Mouse (Mus musculus): ENCODE data around the gene Pou3f1. TPM values are rescaled to one million over a fixed set of nuclear protein-coding genes. Genes with fewer than 3 reads are reported as not detected.

Gene Pou3f1
- total RNA-seq (2021) = 10 to 100 TPM; 48.6 to 55.5 TPM
- long read RNA-seq, transcript Pou3f1-201 (1 exons, 3,849 nt) = major isoform, 217 of 217 reads
- long read RNA-seq, partial matches to known transcripts = 0 of 217 reads
- long read RNA-seq, other reads (novel, unspliced or antisense) = 0 of 217 reads

DNA sequence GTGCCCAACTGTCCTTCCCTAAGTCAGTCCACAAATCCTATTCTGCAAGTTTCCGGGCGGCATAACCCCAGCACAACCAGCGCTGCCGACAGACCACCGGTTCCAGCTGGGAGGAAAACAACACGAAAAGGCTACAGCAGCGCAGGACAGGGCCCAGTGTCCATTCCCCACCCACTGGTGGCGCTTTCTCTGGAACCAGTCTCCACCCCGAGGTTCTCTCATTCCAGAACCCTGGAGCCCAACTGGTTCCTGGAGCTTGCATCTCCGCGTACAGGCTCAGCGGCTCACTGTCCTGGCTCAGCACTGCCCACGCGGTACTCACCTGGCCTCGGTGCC is at the start of gene Pou3f1:
Pou3f1 (plus strand) TSS at position 290 of the 336 bp plus-strand sequence.
- no peak for DNase-seq (ENCODE audit: low spot score in 2 of 2)

DNA sequence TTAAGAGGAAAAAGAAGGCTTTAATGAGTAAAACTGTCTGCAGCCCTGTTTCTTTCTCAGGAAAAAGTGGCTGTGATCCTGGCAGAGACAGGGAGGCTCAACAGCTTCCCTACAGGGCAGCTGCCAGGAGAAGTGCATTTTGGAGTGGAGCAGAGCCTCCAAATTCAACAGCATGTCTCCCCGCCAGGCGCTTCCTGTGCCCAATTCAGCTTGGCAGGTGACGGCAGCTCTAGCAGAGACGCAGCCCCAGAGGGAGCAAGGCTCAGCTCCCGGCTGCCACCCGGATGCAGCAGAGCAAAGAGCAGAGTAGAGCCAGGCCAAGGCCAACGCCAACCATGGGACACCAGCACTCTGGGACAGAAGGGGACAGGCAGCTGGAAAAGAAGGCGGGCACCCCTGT is 49.4 kb upstream of the Pou3f1 start:
- DNase-seq (ENCODE audit: low spot score in 2 of 2) = peak; percentile 60 to 73

DNA sequence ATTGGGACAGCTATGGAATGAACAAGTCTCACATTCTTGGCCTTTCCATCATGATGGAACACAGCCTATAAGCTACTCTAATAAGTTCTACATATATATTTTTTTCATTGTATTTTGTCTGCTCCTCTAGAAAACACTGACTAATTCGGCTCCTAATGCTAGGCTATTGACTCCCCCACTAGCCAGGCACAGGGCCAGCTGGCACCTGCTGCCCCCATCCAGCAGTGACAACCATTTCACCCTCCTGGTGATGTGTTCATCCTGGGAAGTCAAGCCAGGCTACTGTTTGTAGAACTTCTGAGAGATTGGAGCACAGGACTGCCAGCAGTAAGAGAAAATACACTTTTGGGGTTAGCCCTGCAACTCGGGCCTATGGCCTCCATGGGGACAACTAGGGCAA is 46.5 kb upstream of the Pou3f1 start:
- DNase-seq (ENCODE audit: low spot score in 2 of 2) = no peak

DNA sequence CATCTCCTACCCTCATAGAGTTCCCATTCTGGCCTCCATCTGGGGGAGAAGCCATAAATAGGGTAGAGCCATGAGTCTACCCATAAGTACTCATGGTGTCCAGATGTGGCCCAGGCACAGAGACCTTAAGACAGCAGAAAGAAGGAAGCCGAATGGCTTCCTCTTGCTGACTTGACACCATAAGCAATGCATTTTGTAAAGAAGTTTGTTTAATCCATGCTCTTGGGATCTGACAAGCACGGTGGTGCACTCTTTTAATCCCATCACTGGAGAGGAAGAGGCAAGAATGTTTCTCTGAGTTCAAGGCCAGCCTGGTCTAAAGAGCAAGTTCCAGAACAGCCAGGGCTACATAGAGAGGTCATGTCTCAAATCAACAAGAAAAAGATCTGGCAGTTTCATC is 45.9 kb upstream of the Pou3f1 start, which contains the start of gene 3100002H09Rik:
3100002H09Rik (minus strand) TSS at position 101 of the 400 bp plus-strand sequence.
- no peak for DNase-seq (ENCODE audit: low spot score in 2 of 2)

DNA sequence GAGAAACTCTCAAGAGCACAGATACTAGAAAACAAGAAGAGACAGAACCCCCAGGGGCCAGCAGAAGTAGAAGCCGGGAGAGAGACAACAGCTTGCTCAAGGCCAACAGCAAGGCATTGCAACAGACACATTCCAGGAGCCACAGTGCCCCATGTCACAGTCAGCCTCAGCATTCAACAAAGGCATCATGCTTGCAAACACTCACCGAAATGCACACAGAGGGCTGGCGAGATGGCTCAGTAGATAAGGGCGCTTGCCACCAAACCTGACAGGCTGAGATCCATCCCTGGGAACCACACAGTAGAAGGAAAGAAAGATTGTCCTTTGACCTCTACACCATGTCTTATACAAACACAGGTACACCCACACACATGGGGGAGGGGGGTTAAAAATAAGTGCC is 44.8 kb upstream of the Pou3f1 start:
- DNase-seq (ENCODE audit: low spot score in 2 of 2) = no peak

DNA sequence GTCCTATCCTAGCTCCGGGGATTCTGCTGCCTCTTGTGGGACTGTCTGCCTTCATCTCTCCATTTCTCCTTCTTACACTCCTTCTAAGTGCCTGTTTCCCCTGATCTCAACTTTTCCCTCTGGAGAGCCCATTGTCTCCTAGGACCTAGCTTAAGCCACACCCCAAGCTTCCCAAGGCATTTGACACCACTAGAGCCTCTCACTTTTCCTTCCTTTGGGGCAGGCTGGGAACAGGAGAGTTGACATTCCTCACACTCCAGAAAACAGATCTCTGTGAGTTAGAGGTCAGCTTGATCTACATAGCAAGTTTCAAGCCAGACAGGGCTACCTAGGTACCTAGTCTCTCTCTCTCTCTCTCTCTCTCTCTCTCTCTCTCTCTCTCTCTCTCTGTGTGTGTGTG is 42.4 kb upstream of the Pou3f1 start:
- DNase-seq (ENCODE audit: low spot score in 2 of 2) = no peak

DNA sequence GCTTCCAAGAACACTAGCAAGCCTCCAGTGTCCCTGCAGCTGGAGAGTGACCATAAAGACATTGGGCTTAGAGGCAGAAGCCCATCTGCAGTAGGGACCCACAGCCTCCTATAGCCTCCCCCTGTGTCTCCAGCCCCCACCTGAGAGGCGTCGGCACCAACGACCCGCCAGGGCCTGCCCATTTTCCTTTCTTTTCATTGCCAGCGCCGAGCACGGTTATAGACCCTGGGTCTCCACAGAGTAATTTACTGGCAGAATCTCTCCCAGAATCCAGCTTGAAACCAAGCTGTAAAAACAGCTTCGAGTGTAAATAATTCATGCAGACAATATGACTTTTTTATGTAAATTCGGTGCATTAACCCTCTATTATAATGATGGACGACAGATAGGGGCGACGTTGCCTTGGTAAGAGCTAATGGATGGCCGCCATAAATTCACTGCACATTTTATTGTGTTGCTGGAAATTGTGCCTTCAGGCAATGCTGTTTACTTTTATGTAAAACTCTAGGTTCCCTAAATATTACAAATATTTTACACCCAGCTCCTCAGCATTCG is 41.1 kb upstream of the Pou3f1 start:
- DNase-seq (ENCODE audit: low spot score in 2 of 2) = no peak

DNA sequence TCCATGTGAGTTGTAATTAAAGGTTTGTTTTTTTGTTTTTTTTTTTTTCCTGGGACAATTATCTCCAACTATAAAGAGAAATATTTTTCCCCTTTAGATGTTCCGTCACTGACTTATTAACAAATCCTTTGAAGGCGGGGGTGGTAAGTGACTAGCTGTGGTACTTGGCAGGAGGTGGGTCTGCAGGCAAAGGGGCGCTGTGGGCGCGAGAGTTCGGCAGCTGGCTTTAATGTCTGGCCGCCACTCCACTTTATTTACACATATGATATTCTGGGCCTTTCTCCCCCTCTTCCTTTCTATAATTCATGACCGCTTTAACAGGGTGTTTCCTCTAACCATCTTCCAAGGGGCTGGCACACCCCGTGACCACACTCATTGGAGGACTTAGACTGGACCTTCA is 40.6 kb upstream of the Pou3f1 start:
- DNase-seq (ENCODE audit: low spot score in 2 of 2) = no peak

DNA sequence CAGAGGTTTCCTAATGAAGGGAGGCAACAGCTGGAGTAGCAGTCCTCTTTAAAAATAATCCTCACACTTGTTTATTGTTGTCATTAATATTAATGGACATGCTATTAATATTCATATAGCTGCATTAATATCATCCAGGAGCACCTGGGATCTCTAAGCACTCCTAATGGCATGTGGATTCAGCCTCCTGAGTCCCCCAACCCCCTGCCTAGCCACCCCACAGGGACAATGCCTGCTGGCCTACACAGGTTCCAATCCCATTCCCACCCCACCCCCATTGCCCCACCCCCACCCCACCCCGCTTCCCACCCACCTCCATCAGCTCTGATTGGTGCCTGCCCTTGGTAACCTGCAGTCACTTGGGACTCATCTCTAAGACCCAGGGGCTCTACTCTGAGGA is 40.0 kb upstream of the Pou3f1 start:
- no peak for DNase-seq (ENCODE audit: low spot score in 2 of 2)

DNA sequence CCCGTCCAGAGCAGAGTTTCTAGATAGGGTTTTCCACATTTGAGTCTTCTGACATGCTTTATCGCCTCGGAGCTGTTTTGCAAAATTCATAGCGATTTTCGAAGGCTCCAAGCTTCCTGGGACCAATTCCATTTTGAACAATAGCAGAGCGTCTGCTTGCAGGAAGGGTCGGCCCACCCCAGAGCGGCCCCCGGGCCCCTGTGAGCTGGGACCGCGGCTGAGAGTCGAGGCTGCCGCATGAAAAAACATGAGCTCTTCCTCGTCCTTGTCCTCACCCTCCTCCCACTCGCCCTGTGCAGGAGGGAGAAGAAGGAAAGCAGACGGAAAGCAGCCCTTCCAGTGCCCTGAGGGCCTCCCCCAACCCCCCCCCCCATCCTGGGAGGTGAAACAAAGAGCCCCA is 38.0 kb upstream of the Pou3f1 start:
- no peak for DNase-seq (ENCODE audit: low spot score in 2 of 2)

DNA sequence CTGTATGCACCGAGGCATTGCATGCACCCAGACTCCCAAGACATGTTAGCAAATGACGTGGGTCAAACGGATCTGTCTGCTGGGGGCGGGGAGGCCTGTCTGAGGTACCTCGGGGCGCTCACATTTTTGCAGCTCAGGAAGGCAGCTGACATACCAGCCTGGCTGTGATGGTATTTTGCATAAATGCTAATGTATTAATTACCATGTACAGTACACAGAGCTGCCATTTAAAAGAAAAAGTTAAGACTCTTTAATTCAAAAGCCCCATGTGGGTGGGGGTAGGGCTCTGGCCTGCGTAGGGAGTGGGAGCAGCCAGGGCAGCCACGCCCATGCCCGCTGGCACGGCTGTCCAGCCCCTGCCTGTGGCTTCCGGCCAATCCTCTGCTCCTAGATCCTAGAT is 35.2 kb upstream of the Pou3f1 start:
- DNase-seq (ENCODE audit: low spot score in 2 of 2) = no peak

DNA sequence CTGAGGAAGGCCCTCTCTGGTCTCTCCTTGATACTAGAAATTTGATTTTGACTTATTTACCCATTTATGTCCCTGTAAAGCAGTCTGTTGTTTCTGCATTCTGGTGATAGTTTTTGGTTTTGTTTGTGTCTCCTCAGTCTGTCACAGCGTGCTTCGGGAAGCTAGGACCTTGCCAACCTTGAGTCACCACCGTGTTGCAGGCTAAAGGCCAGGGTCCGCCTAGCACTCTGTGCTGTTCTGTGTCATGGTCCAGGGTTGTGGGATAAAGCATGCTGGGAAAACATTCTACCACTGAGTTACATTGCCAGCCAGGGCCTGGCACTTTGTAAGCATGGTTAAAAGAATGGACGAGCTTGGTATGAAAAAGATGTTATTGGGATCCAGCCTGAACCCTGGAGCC is 34.0 kb upstream of the Pou3f1 start:
- no peak for DNase-seq (ENCODE audit: low spot score in 2 of 2)

DNA sequence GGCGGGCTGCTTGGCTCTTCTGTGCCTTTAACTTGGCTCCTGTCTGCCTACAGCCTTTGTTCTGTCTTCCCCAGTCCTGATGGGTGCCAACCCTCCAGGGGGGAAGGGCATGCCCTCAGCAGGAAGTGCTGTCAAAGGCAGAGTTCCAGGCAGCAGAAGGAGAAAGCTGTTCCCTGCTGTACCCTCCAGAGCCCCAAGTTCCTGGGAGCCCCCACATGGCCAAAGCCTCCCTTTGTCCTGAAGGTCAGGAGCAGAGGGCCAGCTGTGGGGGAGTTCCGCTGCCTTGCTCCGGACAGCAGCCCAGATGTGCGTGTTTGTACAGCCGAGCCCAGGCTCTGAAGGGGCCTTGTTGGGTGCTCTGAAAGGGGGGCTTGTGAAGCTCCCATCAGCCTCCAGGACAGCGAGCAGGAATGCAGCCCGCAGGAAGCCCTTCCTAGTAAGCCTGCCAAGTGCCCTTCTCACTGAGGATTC is 32.5 kb upstream of the Pou3f1 start:
- DNase-seq (ENCODE audit: low spot score in 2 of 2) = peak; percentile 44 to 58

DNA sequence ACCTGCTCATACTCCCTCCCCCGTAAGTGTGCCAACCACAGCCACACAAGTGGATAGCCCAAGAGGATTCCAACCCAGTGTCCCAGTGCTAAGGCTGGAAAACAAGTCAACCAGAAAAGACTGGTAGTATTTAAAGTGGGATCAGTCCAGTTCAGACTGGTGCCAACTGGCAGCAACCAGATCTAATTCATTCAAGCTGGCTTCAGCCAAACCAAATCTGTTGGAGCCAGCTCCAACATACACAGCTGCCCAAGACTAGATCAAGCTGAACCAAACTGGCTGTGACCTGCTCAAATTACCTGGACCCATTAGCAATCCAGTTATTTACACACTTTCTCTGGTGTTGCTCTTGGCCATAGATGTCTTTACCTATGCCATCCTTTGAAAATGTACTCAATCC is 29.8 kb upstream of the Pou3f1 start:
- DNase-seq (ENCODE audit: low spot score in 2 of 2) = no peak

DNA sequence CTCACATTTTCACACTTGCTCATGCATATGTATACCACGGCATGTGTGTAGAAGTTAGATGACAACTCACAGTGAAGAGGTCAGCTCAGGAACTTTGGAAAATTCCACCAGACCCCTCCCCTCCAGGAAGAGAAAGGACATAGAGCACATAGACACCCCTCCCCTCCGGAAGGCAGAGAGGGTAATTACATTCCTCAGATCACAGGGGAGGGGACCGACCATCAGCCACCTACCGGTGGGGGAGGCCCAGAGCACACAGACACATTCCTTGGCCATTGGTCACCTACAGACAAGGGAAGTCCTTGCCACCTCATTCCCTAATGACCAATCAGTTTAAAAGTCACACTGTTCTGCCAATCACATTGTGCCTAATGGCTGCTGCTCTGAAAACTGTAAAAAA is 25.2 kb upstream of the Pou3f1 start:
- DNase-seq (ENCODE audit: low spot score in 2 of 2) = no peak

DNA sequence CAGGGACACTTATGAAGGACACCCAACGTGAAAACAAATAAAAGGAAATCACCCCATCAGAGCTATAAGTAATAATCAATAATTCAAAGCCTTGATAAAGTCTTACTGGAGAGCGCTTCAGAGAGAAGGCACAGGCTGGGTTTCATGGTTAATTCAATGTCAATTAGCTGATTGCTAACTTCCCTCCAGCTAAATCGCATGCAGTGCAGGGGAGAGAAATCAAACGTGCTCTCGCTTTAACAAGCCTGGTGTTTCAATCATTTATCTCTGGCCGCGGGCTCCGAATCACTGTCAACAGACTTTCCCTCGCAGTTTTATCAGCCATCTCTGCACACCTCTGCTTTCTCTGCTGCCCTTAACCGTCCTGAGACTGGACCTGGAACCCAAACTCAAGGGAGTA is 23.8 kb upstream of the Pou3f1 start:
- DNase-seq (ENCODE audit: low spot score in 2 of 2) = no peak

DNA sequence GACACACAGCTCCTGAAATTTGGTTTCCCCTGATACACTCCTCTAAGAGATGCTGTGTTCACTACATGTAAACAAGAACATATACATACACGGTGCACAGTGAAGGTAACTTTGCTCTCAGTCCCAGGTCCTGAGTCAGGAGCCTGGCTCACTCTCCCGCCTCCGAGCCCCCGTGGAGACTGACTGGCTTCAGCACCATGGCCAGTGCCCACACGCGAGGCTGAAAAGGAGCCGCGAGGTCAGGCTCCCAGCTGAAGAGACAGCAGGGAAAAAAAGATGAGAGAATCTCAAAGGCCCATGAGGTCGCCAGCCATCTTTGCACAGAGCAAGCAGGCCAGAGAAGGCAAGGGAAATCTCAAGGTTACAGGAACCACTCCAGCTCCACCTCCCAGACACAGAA is 23.3 kb upstream of the Pou3f1 start:
- DNase-seq (ENCODE audit: low spot score in 2 of 2) = no peak

DNA sequence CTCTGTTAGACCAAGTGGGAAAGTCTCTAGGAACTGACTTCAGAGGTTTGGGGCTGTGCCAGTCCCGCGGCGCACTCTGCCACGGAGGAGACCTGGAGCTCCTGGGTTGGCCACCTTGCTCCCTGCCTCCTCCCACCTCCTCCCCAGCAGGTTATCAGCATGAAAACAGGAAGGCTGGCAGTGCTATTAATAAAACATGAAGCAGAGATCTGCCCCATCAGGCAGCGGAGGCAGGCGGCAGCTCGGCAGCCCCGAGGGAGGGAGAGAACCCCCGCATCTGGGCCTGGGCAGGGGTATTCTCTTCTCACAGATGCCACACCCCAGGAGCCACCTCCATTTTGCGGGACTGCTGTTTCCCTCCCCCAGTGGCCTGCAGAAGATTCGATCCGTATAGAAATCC is 16.9 kb upstream of the Pou3f1 start:
- no peak for DNase-seq (ENCODE audit: low spot score in 2 of 2)

DNA sequence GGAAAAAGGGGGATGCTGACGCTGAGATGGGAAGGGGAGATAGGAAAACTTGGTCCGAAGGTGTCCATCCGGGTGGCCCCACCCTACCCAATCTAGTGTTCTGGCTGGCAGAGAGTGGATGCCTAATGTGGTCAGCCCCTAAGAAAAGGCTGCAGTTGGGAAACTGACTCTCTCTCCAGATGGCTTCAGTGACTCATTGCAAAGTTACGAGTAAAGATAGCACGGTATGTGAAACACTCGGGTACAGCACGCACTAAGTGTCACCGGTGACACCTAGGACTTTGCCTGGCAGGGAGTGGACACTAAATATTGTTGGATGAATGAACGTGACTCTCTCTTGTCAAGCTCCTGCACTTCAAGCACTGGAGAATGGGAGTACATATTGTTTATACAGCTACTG is 12.7 kb upstream of the Pou3f1 start:
- no peak for DNase-seq (ENCODE audit: low spot score in 2 of 2)

DNA sequence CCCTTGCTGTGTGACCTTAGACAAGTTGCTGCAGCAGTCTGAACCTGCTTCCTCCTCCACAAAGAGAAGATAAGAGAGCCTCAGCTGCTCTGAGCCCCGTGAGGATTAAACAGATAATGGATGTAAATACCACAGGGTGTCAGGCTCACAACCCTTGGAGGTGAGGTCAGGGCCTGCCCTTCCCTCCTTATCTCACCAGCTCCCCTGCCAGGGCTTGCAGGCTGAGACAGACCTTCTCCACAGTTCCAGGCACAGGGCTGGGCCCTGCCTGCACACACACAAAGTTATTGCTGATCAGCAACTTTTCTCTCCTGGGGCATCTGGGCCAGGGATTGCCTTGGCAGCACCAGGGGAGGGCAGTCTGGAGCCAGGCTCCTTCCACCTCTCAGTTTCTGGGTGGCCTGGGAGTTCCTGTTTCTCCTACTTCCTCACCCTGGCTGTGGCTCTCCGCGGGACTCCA is 11.6 kb upstream of the Pou3f1 start:
- no peak for DNase-seq (ENCODE audit: low spot score in 2 of 2)

DNA sequence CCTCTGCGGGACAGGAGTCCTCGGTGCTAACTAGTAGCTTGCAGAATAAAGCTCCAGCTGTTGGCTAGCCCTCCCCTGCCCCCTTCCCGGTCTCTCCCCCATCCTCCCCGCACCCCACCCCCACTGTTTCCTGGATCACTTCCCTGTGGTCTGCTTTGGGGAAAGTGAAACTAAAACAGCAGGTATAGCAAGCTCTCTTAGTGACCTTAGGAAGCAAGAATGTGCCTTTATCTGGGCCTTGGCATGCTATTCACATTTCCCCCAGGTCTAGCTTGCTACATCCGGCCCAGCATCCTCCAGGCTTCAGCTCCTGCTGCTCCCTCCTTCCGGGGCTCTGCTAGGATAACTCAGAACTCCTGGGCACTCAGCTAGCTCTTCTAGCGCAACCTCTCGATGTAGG is 10.0 kb upstream of the Pou3f1 start:
- DNase-seq (ENCODE audit: low spot score in 2 of 2) = no peak

DNA sequence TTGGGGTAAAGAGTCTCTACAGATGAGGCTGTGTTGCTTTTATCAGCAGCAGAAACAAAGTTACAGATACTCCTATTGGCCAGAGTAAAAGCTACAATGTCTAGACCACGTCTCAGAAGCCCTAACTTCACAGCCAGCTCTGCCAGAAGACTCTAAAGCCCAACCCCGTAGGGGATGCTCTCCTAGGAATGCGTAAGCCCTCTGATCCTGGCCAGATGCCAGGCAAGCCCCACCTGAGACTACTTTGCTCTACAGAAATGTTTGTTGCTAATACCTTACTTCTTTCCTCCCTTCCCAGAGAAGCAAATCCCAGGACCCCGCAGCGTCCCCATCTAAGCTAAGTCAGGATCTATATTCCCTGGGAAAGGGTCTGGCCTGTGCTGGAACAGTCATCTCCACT is 8.7 kb upstream of the Pou3f1 start:
- DNase-seq (ENCODE audit: low spot score in 2 of 2) = no peak

DNA sequence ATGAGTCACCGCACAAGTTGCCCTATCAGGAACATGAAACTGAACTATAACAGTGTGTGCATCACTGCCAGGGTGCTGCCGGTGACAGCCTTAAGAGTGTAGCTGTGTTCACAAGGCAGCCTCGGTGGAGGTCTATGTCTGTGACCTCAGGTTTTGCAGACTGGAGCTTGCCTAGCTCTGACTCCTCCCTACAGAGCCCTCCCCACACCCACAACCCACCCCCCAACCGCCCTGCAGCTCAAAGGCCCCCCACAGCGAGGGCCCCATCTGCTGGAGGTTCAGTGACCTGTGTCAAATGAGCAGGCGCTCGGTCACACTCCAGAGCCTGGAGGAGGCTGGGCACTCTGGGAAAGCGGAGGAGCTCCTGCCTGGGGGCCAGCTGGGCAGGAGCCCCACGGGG is 3.7 kb upstream of the Pou3f1 start:
- no peak for DNase-seq (ENCODE audit: low spot score in 2 of 2)

Data from layer of hippocampus, postnatal 10 days (tissue).